Mouse (Mus musculus) frontal cortex, postnatal 10 days (tissue): ENCODE results near the gene Olfr1330.
"Not testable (repeated sequence)": the region's sequence is repeated elsewhere in the genome, so short reads cannot be mapped to it uniquely, and the experiment has no call there.

ENCODE experiments used
- DNase-seq, 2 experiments: peaks; one replicate each; pipeline ENCODE4 v3.0.0; 2022; ENCODE audit warnings: low spot score in 2 of 2, mixed read lengths in 1 of 2

Olfr1330 gene

DNA sequence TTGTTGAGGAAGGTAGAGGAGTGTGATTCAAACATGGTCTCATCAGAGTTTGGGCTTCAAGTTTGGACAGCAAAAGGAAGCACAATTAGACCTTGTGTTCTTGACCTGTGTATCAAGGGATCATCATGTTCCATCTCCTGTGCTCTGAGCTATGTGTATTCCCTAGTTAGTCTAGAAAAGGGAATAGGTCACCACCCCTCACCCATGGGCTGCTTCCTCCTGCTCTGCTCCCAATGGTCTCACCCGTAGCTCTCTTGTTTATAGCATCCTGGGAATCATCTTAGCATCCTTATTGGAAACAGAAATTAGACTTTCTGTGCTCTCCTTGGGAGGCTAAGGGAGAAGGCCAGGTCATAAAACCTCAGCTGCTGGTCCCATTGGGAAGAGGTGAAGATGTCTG, at the start of gene Olfr1330:
Gene Olfr1330 (plus strand): TSS at position 301 of the 400 bp plus-strand sequence.
- DNase-seq = no peak

DNA sequence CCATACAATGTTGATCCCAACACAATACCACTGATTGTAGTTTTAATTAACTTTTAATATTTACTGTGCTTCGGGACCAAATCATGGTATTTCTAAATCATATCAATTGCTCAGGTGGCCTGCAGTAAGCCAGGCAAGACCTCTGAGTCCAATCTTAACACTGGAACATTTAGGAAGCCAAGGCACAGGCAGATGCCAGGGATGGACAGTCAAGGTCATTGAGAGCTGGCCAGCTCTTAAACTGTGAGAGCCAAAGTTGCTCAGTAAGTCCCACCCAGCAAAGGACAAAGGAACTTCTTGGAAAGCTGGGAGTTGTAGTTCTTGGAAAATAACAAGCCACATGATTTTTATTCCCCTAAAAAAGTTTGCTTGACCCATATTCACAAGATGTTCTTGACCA, 26.6 kb upstream of the Olfr1330 start:
- no peak for DNase-seq

DNA sequence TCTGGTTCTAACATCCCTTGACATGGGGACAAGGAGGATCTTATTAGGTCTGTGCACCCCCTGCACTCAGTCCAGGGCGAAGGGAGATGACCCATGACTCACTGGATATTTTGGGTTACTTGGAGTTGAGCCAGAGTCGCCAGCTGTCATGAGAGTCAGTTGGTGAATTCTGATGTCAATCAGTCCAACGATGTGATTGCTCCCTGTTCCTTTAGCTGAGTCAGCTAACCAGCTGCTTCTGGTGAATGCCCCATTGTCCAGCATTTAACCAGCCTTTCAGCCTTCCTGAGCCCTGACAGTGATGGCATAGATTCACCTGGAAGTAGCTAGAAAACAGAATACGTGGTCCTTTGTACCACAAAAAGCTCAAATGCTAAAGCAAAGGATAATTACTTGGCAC, 25.7 kb upstream of the Olfr1330 start:
- DNase-seq = no peak

DNA sequence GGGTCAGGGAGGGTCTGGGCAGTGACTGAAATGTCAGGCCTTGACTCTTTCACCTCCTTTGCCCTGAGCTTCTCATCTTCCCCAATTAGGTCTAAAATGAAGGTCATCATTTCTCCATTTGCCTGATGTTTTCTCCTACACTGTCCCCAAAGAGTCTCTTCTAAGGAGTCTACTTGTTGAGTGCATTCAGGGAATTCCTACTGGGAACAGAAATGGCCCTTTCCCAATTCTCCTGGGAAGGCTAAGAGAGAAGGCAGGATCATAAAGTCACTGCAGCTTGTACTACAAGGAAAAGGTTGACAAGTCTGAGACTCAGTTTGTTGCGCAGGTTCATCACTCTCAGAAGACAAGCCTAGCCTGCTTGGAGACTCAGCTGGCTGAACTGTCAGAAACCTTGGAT, 24.0 kb upstream of the Olfr1330 start, which contains the start of gene Olfr1331:
Gene Olfr1331 (plus strand): TSS at position 301 of the 400 bp plus-strand sequence.
- DNase-seq = no peak

DNA sequence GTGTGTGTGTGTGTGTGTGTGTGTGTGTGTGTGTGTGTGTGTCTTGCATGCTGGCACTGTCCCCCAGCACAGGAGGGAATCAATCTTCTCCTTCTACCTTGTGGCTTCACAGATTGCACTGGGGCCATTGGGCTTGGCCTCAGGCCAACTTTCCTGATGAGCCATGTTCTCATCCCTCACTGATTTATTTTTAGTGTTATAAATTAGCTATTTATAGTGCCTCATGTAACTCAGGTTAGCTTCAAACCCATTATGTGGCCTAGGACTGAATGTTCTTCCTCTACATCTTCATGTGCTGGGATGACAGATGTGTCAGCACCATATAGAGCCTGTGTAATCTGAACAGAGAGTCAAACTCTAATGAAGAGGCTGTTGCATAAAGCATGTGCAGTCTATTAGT, 20.8 kb upstream of the Olfr1330 start:
- DNase-seq = no peak

DNA sequence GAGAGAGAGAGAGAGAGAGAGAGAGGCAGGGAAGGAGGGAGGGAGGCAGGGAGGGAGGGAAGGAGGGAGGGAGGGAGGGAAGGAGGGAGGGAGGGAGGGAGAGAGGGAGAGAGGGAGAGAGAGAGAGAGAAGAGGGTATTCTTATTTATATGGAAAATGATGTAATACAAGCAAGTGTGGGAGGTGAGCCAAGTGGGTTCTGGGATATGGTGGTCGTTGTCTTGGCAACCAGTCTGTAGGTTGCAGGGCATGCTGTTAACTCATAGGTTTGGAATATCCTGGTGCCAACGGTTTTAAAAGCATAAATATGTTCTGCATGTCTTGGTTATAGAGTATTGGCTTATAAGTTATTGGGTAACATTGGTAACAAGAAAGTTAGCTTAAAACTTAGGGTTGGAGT, 13.6 kb downstream of the Olfr1330 start:
- DNase-seq = no peak

DNA sequence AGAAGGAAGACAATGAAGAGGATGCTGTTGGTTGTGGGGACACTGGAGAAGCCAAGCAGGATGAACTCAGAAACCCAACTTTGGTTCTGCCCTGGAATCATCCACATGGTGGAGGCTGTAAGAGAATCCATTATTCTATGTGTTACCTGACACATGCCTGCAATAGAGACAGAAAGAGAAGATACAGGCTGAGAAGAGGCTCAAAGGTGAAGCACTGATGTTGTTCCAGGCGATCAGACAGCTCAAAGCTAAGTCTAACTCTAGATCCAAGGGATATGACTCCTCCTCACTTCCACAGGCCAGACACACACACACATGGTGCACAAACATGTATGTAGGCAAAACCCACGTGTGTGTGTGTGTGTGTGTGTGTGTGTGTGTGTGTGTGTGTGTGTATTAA, 29.0 kb downstream of the Olfr1330 start, which contains the start of gene Olfr1329:
Gene Olfr1329 (minus strand): TSS at position 101 of the 400 bp plus-strand sequence.
- DNase-seq = not testable (repeated sequence)

DNA sequence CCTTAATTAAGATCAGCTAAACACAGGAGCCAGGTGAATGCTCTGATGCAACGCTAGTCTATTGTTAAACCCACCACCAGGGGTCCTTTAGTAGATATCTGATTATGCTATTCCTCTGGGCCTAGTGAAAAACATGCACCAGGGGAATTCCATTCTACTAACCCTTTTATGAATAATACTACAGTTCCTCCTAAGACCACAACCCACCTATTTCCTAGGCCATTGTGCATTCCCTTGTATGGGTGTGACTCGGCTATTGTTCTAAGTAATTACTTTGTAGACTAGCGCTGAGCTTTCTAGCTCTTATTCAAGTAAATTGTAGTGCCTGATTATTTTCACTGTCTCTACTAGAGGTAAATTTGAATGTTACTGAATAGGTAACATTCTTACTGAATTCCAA, 42.9 kb downstream of the Olfr1330 start:
- not testable (repeated sequence) for DNase-seq

DNA sequence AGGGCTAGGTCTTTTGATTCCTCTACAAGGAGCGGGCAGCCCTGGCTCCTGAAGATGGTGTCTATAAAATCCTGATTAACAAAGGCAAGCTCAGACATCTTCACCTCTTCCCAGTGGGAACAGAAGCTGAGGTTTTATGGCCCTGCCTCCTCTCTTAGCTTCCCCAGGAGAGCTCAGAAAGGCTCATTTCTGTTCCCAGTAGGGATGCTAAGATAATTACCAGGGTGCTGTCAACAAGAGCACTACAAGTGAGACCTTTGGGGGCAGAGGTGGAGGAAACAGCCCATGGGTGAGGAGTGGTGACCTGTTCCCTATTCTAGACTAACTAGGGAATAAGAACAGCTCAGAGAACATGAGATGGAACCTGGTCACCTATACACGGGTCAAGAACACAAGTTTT, 50.1 kb downstream of the Olfr1330 start, which contains the start of gene Olfr1328:
Gene Olfr1328 (minus strand): TSS at position 101 of the 400 bp plus-strand sequence.
- no peak for DNase-seq
